Mouse (Mus musculus): ENCODE data around the gene Usp40.
A peak's percentile ranks its signal among the peaks of the same experiment; 100 is the strongest.

Gene Usp40

GRCm38 (mm10) chr1:87941765-87942164 lies 66.6 kb downstream of the Usp40 start:
- no peak for DNase-seq

DNA sequence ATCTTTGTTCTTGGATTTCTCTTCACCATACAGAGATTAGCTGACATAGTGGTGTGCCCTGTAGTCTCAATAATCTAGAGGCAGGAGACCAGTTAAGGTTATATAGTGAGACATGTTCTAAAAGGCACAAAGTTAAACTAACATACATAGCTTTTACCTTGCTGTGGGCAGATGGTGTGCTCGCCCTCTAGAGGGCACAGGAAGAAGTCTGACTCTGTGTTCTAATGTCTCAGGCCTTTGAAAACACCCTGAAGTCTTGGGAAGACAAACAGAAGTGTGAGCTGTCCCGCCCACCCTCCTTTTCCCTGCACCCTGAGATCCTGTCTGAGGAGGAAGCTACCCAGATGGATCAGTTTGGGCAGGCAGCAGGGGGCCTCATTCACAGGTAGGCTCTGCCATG lies 71.8 kb downstream of the Usp40 start:
- no peak for DNase-seq

GRCm38 (mm10) chr1:87936075-87936474 lies 72.3 kb downstream of the Usp40 start:
- no peak for DNase-seq

- no peak for DNase-seq
Observed at GRCm38 (mm10) chr1:87935546-87935945, 72.8 kb downstream of the Usp40 start.

DNA sequence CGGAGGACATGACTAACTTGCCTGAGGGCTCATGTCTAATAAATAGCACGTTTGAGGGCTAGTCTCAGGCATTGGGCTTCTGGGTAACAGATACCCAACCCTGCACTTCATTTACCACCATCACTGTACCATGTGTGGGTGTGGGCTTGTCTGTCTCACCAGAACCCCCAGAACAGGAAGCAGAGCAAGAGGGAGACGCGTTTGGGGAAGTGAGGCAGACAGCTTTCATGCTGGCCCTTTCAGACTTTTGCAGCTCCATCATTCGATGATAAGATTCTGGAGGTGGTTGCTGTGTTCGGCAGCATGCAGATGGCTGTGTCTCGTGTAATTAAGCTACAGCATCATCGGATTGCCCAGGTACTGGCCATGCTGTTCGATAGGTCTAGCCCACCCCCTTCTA lies 73.3 kb downstream of the Usp40 start:
- DNase-seq, result no peak

GRCm38 (mm10) chr1:87933051-87933450 lies 75.3 kb downstream of the Usp40 start:
- DNase-seq, result no peak

DNA sequence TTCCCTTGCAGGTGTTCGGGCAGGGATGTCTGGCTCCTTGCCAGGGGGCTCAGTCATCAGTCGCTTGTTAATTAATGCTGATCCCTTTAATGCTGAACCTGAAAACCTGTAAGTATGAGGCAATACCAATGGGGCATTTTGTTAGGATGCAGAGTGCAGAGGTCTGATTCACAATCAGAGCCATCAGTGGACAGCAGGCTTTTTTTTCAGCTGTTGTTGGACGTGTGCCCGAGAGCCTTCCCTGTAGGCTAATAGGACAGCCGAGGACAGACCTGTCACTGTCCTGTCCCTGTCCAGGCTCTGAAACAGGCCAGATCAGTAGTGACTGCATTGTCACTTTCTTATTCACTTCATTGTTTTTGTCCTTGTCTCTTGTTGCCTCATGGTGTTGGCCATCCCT lies 78.6 kb downstream of the Usp40 start:
- peak; percentile 83 for DNase-seq

DNA sequence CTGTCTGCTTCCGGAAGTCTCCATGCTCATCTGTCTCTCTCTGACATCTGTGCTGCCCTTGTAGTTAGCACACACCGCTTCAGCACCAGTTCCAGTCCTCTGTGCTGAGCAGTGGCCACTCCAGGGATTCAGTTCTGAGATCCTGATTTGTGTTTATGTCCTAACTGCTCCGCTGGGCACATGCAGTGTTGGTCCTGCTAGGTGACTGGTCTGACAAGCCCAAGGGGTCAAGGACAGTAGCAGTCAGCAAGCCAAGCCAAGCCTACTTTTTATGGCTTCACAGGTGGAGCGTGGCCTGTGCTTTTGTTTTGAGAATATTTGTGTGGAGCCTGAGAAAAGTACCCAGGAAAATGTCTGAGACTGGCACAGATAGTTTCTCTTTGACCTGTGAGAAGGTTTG lies 83.5 kb downstream of the Usp40 start:
- no peak for DNase-seq

DNA sequence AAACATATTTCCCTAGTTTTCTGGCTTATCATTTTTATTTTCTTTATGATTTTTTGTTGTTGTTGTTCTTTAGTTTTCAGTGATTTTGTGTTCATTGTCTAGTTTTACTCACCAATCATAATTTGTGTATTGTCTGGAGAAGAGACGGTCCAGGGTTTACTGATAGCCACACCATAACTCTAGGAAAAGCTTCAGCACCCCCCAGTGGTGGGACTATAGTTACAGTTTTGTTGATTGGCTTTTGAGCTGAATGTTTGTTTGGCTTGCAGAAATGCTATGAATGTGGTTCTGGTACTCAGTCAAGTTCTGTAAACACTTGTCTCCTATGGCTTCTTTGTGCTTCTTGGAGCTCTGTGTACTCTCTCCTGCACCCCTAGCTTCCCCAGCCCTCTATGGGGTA lies 85.7 kb downstream of the Usp40 start:
- DNase-seq, result peak; percentile 71

DNA sequence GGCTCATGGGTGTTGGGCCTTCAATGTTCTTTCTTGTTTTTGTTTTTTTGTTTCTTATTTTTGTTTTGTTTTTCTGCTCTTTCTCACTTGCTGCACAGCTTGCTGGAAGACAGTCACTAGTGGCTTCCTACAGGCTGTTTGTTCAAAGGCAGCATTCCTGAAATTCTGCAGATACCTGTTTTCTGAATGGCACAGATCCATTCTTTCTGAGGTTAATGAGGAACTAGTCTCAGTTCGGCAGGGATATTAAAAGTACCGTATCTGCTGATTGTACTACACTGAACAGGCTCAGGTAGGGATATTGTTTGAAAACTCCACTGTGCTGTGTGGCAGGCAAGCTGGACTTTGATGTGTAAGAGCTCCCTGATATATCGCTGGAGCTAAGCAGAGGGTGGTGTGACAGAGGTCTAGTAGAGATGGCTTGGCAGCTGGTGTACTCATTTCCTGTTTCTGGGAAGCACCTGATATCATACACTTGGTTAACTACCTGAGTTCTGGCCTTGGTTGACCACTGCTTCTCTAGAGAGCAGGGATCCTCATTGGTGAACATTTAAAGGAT lies 88.2 kb downstream of the Usp40 start:
- no peak for DNase-seq

DNA sequence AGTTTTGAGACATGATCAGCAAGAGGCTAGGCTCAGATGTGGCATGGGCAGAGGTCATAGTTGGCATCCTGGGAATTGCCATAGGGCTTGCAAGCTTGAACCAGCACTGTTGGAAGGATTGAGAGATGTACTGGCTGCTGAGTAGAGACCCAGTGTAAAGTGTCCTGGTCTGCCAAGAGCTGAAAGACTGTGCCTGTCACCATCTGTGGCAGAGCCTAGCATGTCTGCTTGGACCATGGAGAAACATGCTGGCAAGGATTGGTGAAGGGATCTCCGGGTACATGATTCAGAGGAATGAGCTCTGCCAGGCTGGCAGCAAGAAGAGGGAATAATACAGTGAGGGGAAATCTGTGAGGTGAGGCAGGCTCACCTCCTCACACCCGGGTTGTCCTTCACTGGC lies 90.3 kb downstream of the Usp40 start:
- DNase-seq, result peak; percentile 90

GRCm38 (mm10) chr1:87917361-87917760 lies 91.0 kb downstream of the Usp40 start:
- no peak for DNase-seq

DNA sequence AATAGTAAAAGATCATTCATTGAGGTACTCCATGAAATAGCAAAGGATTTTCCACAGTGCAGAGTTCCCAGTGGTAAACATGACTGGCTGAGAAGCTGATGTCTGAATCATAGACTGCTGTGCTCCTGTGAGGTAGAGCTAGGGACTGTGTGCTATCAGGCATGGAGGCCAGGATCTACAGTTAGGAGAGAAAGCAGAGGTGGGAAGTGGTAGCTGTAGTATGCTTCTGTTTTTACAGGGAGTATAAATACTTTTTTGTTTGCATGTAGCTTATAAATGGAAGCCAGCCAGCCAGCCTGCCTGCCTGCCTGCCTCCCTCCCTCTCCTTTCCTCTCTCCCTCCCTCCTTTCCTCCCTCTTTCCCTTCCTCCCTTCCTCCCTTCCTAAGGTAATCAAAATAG lies 95.0 kb downstream of the Usp40 start:
- DNase-seq, result no peak

DNA sequence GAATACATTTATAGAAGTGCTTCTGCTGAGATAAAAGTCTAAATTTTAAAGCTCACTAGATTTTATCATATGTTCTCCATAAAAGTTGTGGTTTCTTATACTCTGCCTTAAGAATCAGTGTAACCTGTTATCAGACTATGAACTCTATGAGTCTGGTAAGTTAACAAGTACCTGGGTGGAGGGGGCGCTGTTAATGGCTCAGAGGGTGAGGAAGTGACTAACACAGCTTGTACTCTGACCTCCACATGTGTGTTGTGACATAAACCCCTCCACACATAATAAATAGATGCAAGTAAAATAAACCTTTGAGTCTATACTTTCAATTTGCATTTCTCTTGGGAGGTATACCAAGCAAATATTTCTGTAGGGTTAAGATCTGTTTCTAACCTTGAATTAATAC lies 97.9 kb downstream of the Usp40 start:
- no peak for DNase-seq

GRCm38 (mm10) chr1:87909565-87909964 lies 98.8 kb downstream of the Usp40 start:
- no peak for DNase-seq

DNA sequence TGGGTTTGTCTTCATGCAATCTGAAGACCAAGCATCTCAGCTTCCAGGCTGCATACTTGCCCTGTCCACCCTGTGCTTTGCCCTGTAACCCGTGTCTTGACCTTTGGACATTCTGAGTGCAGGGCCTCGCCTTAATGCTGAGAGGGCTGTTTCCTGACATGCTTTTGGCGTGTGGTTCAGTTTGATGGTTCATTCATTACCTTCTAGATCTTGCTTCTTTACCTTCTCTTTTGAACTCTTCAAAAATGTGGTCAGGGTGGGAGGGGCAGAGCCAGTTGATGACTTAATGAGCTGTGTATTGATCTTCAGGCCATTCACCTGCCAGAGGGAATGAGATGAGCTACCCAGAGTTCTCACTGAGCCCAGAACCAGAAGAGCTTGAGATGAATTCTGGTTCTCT lies 99.6 kb downstream of the Usp40 start:
- DNase-seq, result no peak

- DNase-seq, result no peak
Observed at GRCm38 (mm10) chr1:87908006-87908405, 100.3 kb downstream of the Usp40 start.

DNA sequence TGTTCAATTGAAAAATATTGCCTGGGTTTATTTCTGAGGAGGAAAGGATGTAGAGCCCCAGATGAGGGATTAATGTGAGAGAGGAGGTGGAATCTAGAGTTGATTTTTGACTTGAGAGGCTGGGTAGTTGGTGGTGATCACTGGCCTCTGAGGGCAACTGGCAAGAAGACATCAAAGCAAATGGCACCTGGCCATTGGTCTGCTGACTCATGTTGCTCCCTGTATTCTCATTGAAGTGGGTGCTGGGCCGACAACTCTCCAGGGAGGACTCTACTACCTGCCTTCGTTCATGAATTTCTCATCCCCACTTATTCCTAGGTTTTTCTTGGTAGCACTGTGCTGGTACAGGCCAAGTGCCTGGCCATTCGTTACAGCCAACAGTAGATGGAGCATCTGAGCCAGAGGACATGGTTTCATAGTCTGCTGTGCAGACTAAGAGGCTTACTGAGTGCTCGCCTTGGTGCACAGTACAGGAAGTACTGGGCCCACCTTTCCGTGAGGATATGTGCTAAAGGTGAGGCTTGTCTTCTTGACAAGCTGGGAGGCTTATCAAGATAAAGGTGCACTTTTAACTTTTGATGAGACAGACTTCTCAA lies 101.9 kb downstream of the Usp40 start:
- no peak for DNase-seq

- no peak for DNase-seq
Observed at GRCm38 (mm10) chr1:87902186-87902585, 106.2 kb downstream of the Usp40 start.

GRCm38 (mm10) chr1:87900979-87901378 lies 107.4 kb downstream of the Usp40 start:
- no peak for DNase-seq

DNA sequence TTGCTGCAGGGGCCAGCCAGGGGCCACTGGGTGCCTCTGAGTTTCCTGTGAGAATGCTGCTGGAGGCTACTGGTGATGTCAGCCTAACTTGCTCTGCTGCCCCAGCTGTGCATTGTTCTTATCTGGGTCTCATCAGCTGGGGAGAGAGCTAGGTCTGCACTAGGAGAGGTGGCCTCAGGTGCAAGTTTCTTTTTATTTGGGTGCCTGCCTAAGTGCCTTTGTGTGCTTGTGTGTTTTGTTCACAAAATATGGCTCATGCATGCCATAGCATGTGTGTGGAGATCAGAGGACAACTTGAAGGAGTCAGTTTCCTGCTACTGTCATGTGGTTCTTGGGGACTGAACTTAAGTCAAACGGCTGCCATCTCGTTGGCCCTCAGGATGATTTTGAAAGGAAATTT lies 108.7 kb downstream of the Usp40 start:
- no peak for DNase-seq

- no peak for DNase-seq
Observed at GRCm38 (mm10) chr1:87896921-87897320, 111.4 kb downstream of the Usp40 start.
